Mouse (Mus musculus): ENCODE results near the gene B4galt5.

DNA sequence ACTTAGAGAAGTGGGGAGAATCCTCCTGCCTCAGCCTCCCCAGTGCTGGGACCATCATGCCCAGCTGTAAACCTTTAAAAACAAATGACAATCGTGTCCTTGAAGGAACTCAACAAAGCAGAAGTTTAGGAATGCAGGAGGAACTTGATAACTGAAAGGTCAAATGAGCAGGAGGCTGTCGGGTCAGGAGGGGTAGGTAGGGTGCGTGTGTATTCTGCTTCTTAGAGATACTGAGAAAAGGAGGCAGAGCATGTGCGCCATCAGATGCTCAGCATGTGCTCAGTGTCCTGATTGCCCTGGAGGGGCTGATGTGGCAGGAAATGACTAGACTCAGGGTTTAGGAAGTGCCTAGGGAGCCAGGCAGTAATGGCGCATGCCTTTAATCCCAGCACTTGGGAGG is 95.5 kb downstream of the B4galt5 start:
- no peak for TF ChIP-seq HCFC1 (IDR thresholded peaks at IDR 0.05; ENCODE audit: borderline replicate concordance, insufficient read depth, low read length)
- no peak for TF ChIP-seq ZC3H11A (IDR thresholded peaks at IDR 0.05; ENCODE audit: borderline replicate concordance, low read depth, low read length)
- no peak for TF ChIP-seq MAFK (IDR thresholded peaks at IDR 0.05; ENCODE audit: insufficient read depth, low read depth, low read length)
